Mouse (Mus musculus) gonadal fat pad, adult 2 months (tissue): ENCODE data around the gene Prkag1. TPM values are rescaled to one million over a fixed set of nuclear protein-coding genes. Genes with fewer than 3 reads are reported as not detected.
A peak's percentile ranks its signal among the peaks of the same experiment; 100 is the strongest.

Experiments used
- DNase-seq: peaks from one replicate; pipeline ENCODE4 v3.0.0-alpha.2; 2012; ENCODE audit warnings: low read depth
- polyA plus RNA-seq: library from polyadenylated mRNA; depleted of rRNA; stranded (reverse); fragments of >200 nt; gene quantifications from 2 replicates; pipeline ENCODE4 v1.2.3, GENCODE M21; 2012; rRNA removed

The Prkag1 gene
- polyA plus RNA-seq = 83.3 and 101 TPM in 2 replicates

DNA sequence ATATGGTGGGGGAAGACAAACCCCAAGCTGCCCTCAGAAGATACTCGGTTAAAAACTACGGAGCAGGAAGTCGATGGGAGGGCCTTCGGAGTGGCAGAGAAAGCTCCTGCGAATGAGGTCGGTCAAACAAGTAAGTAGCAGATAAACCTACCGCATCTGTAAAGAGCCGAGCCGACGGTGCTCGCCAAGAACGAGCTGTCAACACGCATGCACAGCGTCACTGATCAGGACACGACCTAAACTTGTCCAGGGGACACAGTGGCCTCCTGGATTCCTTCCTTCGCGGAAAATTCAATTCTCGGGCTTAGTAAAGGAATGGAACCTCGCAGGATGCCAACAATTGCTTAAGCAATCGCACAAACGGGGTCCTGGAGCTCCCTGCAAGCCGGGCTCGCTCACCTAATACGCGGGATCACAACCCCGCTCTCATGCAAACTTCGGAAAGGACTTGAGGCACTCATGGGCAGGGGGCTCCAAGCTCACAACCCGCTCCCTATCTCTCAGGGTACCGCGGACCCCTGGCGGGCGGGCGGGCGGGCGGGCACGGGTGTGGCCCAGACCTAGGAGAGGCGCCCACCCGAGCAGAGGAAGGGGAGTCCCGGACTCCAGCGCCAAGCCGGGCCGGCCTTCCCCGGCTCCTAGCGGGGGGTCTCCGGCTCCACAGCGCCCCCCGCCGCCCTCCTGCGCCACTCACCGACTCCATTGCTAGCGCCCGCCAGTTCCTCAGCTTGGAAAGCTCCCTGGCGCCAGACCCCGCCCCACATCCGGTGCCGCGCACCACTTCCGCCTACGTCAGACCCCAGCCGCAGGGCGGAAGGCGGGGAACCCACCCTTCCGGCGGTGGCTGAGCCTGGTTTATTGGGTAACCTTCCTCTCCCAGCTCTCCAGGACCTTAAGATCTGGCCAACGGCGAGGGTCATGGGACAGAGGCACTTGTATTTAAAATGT is at the start of gene Prkag1:
Prkag1 (minus strand) TSS at position 786 of the 948 bp plus-strand sequence.
- peak; percentile 40 for DNase-seq

DNA sequence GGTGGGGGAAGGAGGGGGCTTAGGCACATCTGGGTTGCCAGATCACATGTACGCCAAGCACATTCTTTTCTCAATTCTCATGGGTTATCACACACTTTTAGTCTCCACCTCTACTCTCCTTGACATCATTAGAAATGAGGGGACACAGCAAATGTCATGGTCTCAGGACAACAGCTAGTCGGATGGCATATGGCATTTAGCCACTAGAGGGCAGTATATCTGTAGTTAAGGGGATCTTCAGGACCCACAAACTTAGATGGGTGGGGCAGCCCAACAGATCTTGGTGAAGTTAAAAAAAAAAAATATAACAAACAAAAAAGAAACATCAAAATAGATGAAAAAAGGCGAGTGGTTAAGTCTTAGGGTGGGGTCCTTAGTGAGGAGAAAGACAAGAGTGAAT is 46.0 kb upstream of the Prkag1 start:
- no peak for DNase-seq

DNA sequence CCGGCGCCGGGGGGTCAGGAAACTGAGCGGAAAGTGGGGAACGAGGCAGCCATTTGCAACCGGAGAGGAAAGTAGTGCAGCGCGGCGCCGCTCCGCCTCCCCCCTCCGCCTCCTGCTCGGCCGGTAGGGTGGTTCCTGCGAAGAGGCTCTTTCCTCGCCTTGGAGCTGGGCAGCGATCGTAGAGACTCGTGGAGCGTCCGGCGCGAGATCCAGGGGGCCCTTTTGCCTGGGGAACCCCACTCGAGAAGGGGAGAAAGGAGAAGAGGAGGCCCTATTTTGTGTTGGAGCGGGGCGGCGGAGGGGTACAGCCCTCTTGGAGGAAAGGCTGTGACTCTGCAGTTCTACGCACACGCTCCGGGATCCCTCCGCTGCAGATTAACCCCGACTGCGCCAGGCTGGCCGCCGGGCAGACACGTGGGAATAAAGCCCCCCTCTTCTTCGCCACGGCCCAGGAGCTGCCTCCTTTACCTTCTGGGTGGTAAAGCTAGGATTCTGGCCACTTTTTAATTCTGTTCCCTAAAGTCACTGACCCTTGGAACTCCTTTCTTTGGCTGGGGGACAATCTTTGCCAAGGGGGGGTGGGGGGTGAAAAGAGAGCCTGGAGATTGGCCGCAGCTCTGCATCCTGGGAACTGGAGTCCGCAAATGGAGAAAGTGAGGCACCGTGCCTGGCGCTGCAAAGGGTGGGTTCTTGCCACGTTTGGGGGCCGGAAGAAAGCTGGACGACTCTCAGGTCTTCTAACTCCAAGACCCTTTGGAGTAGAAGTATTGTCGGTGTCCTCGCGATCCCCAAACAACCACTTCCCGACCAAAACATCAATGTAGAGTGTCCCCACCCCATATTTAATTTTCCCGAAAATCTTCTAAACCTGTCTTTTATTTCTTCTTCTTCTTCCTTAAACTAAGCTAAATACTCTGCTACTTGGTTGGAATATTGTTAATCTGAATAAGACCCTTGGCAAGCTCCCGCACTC is 40.9 kb upstream of the Prkag1 start:
- DNase-seq = peak; percentile 86

DNA sequence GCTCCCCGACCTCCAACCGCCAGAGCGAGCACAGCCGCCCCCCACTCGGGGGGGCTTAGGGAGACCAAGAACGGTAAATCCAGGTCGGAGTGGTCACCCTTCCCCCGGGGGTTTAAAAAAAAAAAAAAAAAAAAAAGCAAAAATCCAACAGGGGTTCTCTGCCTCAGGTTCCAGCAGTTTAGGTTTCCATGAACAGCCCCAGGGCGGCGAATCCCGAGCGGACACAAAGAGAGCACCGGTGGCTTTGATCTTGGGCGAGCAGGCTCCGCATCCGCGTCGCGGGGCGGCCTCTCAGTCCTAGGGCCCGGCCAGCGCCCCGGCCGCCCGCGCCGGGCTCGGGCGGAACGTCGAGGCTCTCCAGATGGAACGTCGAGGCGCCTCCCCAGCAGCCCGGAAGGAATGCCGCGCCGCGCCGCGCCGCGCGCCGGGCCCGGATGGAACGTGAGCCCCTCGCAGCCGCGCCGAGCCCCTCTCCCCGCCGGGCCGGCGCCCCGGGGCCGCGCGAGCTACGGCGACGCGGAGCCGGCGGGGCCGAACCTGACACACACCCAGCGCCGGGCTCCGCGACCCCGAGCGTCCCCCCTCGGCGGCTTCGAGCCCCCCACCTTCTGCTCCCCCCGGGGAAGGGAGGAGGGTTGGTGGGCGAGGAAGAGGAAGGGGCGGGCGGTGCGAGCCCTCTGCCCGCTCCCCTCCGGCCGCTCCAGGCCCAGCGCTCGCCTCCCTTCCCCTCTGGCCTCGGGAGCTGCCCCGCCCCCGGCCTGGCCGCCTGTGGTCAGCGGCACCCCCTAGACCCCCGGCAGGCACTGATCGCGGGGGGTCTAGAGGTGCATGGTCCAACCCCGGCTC is 40.0 kb upstream of the Prkag1 start, which contains the start of gene Kmt2d:
Kmt2d (minus strand) TSS at position 135 of the 846 bp plus-strand sequence.
- no peak for DNase-seq

DNA sequence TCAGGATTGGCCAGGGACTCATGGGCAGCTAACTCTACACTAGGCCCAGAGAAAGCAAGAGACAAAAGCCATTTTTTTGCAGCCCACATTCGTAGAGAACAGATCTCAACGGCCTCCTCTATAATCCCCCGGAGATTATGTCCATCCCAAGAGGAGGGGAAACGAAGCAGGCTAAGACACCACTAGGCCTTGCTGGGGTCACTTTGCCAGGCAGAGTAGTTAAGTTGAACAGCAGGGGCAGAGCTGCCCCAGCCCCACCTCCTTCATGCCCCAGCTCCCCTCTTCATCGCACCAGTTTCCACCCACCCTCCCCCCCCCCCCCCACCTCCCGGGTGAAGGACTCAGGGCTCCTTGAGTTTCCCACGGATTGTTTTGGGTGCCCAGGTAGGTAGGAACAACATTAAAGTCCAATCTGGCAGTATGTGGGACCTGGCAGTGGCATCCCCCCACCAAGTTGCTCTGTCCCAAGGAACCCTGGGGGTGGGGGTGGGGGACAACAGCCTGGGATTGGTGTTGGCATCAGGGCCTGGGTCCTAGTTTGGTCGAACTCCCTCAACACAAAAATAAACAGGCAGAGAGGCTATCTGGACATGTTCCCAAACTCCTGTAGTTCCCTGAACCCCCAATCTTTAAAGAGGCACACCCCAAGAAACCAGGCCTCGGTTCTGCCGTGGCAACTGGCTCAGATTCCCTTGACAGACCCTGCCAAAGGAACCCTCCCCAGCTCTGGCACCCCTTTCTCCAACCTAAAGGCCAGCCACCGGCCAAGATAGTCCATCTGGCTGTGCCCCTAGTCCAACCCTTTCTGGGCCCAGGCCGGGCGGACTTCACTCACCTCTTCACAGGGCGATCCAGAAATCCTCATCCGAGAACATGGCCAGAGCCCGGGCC is 39.1 kb upstream of the Prkag1 start:
- DNase-seq = no peak

DNA sequence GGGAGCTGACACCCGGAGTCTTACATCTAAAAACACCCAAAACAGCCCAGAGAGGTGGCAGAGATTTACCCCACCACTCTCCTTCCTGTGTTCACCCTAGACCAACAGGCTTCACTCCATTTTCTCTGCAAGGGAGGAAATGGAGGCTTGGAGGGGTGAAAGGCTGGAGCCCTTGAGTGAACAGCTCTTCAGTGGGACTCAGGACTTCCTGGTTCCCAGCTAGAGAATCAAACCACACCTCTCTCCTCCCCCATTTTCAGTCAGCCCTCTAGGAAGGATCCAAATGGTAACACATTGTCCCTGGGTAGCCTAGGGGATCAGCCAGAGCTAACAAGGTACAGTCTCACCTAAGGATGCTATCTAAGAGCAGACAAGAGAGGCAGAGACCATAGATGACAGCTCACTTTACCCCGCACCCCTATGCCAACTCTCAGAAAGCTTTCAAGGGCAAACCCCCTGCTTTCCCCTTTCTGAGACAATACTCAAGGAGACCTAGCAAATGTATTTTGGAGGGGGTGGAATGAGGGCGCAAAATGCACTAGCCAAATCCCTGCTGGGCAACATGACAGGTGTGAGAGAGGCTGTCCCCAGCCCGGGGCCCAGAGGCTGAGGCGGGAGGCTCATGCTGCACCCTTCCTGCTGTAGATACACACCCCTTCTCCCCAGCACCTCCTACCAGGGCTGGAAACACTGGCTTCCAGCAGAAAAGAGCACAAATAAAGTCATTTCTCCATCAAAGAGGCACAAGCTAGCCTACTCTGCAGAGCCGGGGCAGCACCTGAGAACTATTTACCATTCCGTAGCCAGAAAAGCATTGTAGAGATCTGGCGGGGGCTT is 38.2 kb upstream of the Prkag1 start:
- no peak for DNase-seq

DNA sequence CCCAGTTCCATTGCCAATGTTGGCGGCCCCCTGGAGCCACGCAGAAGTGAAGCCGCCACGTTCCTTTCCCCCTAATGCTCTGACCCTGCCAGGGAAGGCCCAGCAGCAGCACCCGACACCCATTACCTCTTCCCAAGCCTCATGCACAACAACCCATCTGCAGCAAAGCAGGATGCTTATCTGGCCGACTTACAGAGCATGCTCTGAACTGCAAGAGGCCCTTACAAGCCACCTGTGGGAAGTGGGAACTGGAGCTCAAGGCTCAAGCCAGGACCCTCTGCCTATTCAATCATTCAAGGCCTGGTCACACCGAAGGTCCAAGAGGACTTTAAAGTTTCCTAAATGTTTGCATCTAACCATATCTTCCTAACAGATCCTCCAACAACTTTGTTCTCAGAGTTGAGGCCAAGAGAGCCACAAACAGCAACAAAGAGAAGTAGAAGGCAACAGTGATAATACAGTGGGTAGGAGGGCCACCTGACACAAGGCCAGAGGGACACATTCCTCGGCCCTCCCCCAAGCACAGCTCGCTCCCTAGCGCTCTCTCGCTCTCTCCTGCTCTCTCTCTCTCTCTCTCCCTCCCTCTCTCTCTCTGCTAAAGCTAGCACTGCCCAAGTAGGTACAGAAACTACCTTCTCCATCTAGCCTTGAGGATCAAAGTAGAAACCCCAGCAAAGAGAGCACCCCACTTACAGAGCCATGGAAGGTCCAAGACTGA is 37.2 kb upstream of the Prkag1 start:
- DNase-seq = no peak

DNA sequence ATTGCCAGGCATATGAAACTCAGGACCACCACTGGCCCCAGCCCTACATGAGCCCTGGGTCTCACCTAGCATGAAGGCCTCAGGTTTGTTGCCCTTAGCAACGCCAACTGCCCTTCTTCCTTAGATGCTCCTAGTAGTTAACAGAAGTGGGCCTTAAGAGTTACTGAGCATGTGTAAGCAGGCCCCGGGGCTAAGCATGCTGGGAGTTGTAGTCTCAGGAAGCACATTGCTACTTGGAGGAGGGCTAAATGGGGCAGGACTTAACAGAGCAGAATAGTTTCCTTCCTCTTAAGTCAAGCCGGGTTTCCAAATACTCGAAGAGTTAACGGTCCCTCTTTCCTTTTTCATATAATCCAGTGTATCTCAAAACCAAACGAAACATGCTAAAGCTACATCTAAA is 36.0 kb upstream of the Prkag1 start:
- DNase-seq = no peak

DNA sequence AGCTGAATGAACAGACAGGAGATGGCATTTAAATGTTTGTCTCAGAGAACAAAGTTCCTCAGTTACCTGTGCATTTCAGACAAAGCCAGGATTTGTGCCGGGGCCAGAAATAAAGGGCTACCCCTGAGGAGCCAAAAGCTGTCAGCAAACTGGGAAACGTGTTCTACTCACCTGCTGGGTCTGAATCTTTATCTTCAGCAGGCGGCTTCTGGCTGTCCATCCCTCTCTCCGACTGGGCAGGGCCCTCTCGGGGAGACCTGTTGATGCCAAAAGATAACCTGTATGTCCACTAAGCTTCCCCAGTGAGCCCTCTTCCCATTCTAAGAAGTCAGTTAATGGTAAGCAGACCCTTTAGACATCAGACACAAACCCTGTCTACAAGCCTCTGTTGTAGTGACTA is 35.2 kb upstream of the Prkag1 start:
- no peak for DNase-seq

DNA sequence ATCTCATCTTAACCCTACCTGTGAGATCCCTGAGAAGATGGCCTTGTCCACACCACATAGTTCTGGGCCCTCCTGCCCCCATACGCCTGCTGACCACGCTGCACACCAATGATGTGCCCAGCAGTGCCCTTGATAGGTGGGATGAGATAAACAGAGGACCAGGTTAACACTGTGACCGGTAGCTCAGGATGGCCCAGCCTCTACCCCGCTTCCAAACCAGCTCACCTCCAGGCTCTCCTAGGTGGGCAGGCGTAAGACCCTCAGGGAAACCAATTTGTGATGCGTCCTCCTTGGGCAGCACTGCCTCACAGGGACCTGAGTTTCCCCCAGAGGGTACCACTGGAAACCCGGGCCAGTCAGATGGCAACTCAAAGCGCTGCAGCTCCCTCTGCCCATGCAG is 34.5 kb upstream of the Prkag1 start:
- no peak for DNase-seq

DNA sequence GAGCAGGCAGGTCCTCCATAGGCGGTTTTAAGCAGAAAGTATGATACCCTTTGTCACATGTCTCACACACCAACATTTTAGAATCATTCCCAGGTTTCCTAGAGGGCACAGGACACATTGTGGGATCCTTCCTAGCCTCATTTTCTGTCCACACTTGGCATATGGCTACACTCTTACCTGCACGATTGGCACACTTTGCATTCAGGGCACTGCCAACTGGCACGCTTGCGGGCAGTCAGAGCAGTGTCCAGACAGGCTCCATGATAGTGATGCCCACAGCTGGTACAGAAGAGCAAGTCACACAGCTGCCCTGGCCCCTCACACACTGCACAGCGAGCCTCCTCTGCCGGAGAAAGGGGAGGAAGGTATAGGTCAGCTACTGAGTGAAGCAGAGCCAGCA is 33.6 kb upstream of the Prkag1 start:
- no peak for DNase-seq

DNA sequence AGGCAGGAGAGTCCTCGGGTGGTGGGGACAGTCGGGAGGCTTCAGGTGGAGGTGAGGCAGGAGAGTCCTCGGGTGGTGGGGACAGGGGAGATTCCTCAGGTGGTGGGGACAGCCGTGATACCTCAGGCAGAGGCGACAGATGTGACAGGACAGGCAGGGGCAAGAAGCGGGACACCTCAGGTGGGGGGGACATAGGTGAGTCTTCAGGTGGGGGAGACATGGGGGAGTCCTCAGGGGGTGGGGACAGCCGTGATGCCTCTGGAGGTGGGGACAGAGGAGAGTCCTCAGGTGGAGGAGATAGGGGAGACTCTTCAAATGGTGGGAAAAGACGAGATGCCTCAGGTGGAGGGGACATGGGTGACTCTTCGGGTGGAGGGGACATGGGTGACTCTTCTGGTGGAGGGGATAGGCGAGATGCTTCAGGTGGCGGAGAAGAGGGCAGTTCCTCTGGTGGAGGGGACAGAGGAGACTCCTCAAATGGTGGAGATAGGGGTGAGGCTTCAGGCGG is 32.2 kb upstream of the Prkag1 start:
- no peak for DNase-seq

DNA sequence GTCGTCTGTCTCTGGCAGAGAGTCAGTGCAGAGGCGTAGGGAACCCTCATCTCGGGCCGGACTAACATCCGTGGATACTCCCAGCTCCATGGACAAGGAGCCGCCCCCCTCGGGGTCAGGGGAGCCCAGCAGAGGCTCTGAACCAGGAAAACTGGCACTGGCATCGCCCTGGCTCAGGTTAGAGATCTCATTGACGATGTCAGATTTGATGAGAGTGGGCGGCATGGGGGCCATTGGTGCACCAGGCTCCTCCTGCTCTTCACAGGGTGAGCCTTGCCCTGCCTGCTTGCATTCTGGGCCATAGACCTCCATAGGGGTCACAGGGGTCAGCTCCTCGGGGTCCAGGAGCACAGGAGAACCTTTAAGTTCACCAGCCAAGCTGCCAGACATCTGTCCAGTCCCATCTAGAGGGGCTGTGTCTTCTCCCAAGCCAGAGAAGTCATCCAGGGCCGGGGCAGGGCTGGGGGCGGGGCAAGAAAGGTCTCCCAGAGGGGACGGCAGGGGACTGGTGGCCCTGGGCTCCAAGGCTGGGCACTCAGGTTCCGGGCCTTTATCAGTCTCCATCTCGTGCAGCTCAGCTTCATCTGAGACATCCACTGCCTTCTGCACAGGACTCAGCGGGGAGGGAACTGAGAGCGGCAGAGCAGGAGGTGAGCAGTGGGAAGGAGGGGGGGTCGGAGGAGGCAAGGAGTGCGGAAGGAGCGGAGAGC is 30.5 kb upstream of the Prkag1 start:
- DNase-seq = no peak

DNA sequence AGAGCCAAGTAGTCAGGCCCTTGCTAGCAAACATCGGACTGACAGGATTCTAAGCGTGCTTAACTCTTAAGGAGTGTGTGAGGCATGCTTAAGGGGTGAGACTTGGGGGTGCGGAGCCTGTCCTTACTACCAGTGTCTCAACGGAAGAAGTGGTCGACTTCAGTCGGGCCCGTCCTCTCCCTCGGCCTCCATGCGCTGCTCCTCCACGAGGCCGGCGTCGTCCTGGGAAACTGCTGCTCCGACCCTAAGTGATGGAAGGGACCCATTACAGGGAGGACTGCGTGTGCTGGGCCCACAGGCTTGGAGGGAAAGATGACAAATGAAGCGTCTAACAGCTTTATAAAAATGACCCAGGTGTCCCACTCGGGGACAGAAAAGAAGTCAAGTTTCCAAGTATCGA is 29.6 kb upstream of the Prkag1 start:
- DNase-seq = no peak

DNA sequence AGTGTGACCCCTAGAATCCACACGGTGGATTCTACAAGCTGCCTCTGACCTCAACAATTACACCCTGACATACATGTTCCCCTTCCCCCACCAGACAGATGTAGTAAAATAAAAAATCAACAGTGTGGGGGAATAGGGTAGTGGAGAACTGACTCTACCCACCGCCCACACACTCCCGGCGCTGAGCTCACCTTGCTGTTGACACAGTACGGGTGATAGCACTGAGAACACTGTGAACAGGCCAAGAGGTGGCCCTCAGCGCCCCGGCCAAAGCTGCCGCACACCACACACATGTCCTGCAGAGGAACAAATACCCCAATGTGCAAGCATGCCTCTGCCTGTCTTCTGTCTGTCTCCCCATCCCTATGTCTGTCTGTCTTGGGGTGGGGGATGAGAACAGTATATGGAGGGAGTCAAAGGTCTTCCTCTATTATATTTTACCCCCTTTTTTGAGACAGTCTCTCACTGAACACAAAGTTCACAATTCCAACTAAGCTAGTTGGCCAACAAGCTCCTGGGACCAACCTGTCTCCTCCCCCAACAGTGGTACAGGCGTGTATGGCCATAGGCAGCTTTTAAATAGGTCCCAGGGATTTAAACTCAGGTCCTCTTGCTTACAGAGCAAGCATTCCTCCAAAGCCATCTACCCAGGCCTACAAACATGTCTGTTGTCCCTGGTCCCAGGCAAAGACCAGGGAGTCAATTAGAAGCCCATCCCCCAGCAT is 28.2 kb upstream of the Prkag1 start:
- DNase-seq = no peak

DNA sequence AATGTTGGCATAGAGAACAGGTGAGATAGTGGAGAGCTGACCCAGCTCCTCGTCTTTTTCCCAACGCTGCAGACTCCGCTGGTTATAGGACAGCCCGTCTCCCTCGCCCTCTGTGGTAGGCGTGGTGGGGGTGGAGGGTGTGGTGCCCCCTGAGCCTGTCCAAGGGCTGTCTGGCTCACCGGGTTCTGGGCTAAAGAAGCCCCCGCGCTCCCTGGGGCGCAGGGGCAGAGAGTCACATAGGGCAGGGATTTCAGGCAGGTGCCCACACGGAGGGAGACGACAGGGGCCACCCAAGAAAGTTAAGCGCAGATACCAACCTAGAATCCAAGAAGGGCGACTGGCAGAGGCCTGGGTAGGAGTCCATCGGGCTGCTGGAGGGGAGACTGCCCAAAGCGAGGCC is 22.9 kb upstream of the Prkag1 start:
- DNase-seq = no peak
